Mouse (Mus musculus) retina, adult 2 months (tissue): ENCODE measurements around the gene Fkbp10.
A peak's percentile ranks its signal among the peaks of the same experiment; 100 is the strongest.

Experiments used
- DNase-seq: peaks from one replicate; pipeline ENCODE4 v3.0.0-alpha.2; 2012; ENCODE audit warnings: low read depth, low spot score

The Fkbp10 gene

GRCm38 (mm10) chr11:100472197-100472934 is 56.9 kb downstream of the Fkbp10 start, which contains the start of gene Klhl11:
Gene Klhl11, minus strand, starts transcription at chr11:100472741.
- DNase-seq, result peak; percentile 81

- no peak for DNase-seq
Measured at GRCm38 (mm10) chr11:100472935-100473295, 57.4 kb downstream of the Fkbp10 start.
